Mouse (Mus musculus) lung, postnatal 0 days (tissue): ENCODE measurements around the gene Ywhag.

ENCODE experiments used
- CTCF ChIP-seq: IDR thresholded peaks from 2 replicates; pipeline ENCODE4 v1.5.1; 2016; ENCODE audit warnings: antibody characterized with exemption, mild to moderate bottlenecking
- EP300 ChIP-seq: IDR thresholded peaks from 2 replicates; pipeline ENCODE4 v1.6.1; 2016; ENCODE audit warnings: antibody characterized with exemption, mild to moderate bottlenecking, control low read depth

DNA sequence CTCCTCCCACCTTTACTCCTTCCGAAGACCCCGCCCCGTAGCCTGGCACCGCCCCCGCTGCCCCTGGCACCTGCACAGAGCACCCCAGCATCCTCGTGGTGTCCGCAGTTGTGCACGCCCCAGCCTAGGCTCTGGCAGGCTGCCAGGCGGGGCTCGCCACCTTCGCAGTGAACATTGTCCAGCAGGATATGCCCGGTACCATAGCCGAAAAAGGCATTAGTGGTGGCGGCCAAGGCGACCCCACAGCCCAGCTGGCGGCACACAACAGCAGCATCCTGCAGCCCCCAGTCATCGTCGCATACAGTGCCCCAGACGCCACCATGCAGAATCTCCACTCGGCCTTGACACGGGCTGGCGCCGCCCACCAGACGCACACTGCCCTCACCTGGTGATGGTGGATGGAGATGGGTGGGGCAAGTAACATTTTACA lies 31.1 kb upstream of the Ywhag start:
- TF ChIP-seq EP300: no peak
- peak; percentile 54 for TF ChIP-seq CTCF
